Mouse (Mus musculus): Measurements from ENCODE around the gene Dlst. TPM values are rescaled to one million over a fixed set of nuclear protein-coding genes. Genes with fewer than 3 reads are reported as not detected.
A peak's percentile ranks its signal among the peaks of the same experiment; 100 is the strongest.

The Dlst gene
- 68.1 and 119 TPM in 2 replicates for polyA plus RNA-seq (2014; fragmentation: Nextera tagmentation; extraction: Ambion mirVana)

DNA sequence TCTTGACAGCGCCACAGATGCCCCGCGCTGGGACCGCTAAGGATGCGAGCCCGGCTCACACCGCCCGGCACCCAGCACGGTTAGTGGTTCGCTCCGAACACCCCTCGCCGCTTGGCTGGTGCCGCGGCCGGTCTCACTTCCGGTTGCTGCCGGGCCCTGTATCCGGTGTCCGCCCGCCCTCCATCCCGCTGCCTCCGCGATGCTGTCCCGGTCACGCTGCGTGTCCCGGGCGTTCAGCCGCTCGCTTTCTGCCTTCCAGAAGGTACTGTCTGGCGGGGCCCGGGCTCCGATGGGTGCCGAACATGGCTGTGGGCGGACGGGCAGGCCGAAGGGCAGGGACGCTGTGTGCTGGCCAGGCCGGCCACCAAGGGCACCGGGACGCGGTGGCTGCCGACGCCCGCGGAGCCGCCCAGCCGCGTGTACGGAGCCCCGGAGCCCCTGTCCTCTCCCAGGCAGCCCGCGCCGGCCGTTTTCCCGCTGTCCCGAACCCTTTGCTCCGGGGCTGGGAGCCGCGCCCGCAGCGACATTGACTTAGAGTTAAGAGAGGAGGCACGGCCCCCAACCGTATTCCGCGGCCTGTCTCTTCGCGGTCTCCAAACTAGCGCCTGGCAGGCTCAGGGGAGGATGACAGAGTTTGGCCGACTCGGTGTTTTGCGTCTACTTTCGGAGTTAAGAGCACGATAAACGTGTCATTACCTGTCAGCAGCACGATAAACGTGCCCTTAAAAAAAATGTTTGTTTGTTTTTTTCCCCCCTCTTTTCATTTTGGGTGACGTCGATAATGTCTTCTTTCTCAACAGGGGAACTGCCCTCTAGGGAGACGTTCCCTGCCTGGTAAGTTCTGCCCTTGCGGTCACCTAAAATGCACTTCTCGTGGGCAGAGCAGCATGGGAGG is at the start of gene Dlst, which contains the start of gene Prox2:
Dlst (plus strand) TSS at position 136 of the 895 bp plus-strand sequence.
Prox2 (minus strand) TSS at position 62 of the 895 bp plus-strand sequence.
- under 1% methylated on average over 83 of the region's 83 CpGs for WGBS
- Histone ChIP-seq H3K4me2 (replicated peaks; ENCODE audit: low read depth, low read length) (peak within 1 kb of the TSS; percentile 89), H3K36me3 (ENCODE audit: control insufficient read depth, insufficient read depth, low read length) (no peaks in the 10 kb centered on the region; the same call in 1 of the 2 replicates), H3K4me3 (ENCODE audit: low read length) (peak within 1 kb of the TSS; percentile 99), H3K9ac (ENCODE audit: low read depth, low read length) (peak within 1 kb of the TSS; percentile 97), H3K27ac (ENCODE audit: low read depth, low read length) (peak within 1 kb of the TSS; percentile 83), H3K4me1 (ENCODE audit: control insufficient read depth, insufficient read depth, low read length) (peaks cover 28% of the 10 kb centered on the region), H3K9me3 (ENCODE audit: control insufficient read depth, low read length) (no peaks in the 10 kb centered on the region), H3K27me3 (ENCODE audit: control insufficient read depth, insufficient read depth, low read length) (no peaks in the 10 kb centered on the region)
- ATAC-seq (ENCODE audit: low FRiP score, low TSS enrichment) = peak; percentile 95

DNA sequence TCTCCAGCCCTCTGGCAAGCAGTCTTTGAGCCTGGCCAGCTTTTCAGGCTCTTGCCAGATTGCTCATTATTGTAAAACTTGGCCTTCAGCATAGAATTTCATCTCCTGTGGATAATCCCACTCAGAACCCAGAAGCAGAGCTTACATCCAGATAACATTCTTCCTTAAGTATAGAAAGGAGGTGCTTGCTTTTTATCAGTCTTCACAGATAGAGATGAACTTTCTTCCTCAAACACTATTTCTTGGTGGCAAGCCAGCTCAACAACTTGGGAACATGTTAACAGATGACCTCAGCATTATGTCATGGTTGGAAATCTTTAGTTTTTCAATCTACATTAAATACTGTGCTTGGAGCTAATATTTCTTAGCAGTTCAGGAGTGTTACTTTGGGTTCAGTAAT is 39.6 kb upstream of the Dlst start:
- Histone ChIP-seq H3K36me3 (ENCODE audit: control insufficient read depth, insufficient read depth, low read length) (peaks cover 45% of the 10 kb centered on the region; the same call in 1 of the 2 replicates), H3K9ac (ENCODE audit: low read depth, low read length) (no peak overlapping the region), H3K4me3 (ENCODE audit: low read length) (no peak overlapping the region), H3K27me3 (ENCODE audit: control insufficient read depth, insufficient read depth, low read length) (no peaks in the 10 kb centered on the region), H3K27ac (ENCODE audit: low read depth, low read length) (no peak overlapping the region), H3K4me1 (ENCODE audit: control insufficient read depth, insufficient read depth, low read length) (no peaks in the 10 kb centered on the region), H3K9me3 (ENCODE audit: control insufficient read depth, low read length) (no peaks in the 10 kb centered on the region), H3K4me2 (replicated peaks; ENCODE audit: low read depth, low read length) (no peak overlapping the region)
- no peak for ATAC-seq (ENCODE audit: low FRiP score, low TSS enrichment)

DNA sequence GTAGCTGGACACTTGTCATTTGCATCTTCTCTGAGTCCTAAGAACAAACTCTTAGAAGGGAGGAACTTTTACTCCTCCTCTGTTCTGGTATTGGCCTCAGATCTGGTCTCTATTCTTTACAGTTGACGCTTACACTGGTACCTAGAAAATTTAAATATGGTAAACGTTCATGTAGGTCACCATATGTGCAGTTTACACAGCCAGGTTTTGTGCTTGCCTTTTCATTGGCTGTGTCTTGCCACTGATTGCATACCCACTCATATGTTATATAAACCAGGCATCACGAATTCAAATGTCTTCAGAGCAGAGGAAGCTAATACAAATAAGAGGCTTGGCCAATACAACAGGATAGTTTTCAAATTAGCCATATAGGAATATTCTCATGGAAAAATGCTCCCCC is 33.5 kb upstream of the Dlst start:
- ATAC-seq (ENCODE audit: low FRiP score, low TSS enrichment) = no peak
- no peak overlapping the region for H3K4me2 ChIP-seq (replicated peaks; ENCODE audit: low read depth, low read length)
- H3K4me3 ChIP-seq (ENCODE audit: low read length) = no peak overlapping the region
- H3K27ac ChIP-seq (ENCODE audit: low read depth, low read length) = no peak overlapping the region
- H3K36me3 ChIP-seq (ENCODE audit: control insufficient read depth, insufficient read depth, low read length) = peaks cover 14% of the 10 kb centered on the region; the same call in 1 of the 2 replicates
- no peak overlapping the region for H3K9ac ChIP-seq (ENCODE audit: low read depth, low read length)
- no peaks in the 10 kb centered on the region for H3K4me1 ChIP-seq (ENCODE audit: control insufficient read depth, insufficient read depth, low read length)
- H3K27me3 ChIP-seq (ENCODE audit: control insufficient read depth, insufficient read depth, low read length) = no peaks in the 10 kb centered on the region
- no peaks in the 10 kb centered on the region for H3K9me3 ChIP-seq (ENCODE audit: control insufficient read depth, low read length)
- 91% methylated on average over 3 of the region's 3 CpGs for WGBS

DNA sequence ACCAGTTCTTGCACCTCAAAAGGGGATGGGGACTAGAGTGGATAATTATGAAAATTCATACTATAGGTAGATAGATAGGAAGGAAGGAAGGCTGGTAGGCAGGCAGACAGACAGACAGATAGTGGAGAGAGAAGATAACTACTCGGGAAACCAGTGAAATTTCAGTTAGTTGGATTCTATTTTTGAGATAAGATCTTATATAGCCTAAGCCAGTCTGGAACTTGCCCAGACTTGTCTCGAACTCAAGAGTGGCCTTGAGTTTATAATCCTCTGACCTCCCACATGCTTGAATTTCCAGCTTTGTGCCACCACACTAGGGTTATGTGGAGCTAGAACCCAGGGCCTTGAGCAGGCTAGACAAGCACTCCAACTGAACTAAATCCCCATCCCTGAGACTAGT is 26.4 kb upstream of the Dlst start:
- H3K36me3 ChIP-seq (ENCODE audit: control insufficient read depth, insufficient read depth, low read length) = peaks cover 21% of the 10 kb centered on the region
- H3K27ac ChIP-seq (ENCODE audit: low read depth, low read length) = no peak overlapping the region
- ATAC-seq (ENCODE audit: low FRiP score, low TSS enrichment) = no peak
- no peaks in the 10 kb centered on the region for H3K4me1 ChIP-seq (ENCODE audit: control insufficient read depth, insufficient read depth, low read length)
- H3K4me3 ChIP-seq (ENCODE audit: low read length) = no peak overlapping the region
- 74% methylated on average over 2 of the region's 2 CpGs for WGBS
- no peak overlapping the region for H3K9ac ChIP-seq (ENCODE audit: low read depth, low read length)
- no peaks in the 10 kb centered on the region for H3K9me3 ChIP-seq (ENCODE audit: control insufficient read depth, low read length)
- no peaks in the 10 kb centered on the region for H3K27me3 ChIP-seq (ENCODE audit: control insufficient read depth, insufficient read depth, low read length)
- no peak overlapping the region for H3K4me2 ChIP-seq (replicated peaks; ENCODE audit: low read depth, low read length)

DNA sequence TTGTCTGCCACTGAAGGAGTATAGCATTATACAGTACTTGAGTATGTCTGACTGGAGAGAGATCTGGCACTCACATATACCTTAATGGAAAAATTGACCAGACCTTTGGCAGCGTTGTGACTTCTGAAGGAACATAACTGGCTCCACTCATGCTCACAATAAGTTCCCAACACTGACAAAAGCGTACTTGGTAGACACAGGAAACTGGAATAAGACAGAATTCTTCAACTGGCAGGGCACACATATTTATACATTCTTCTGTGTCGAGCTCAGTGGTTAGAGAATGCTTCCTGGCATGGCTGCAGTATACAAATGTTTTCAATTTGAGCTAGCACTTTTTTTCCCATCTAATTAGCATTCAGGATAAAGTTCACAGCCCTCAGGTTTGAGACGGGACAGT is 25.7 kb upstream of the Dlst start:
- Histone ChIP-seq H3K4me1 (ENCODE audit: control insufficient read depth, insufficient read depth, low read length) (no peaks in the 10 kb centered on the region), H3K9ac (ENCODE audit: low read depth, low read length) (no peak overlapping the region), H3K4me2 (replicated peaks; ENCODE audit: low read depth, low read length) (no peak overlapping the region), H3K9me3 (ENCODE audit: control insufficient read depth, low read length) (no peaks in the 10 kb centered on the region), H3K4me3 (ENCODE audit: low read length) (no peak overlapping the region), H3K27ac (ENCODE audit: low read depth, low read length) (no peak overlapping the region), H3K27me3 (ENCODE audit: control insufficient read depth, insufficient read depth, low read length) (no peaks in the 10 kb centered on the region), H3K36me3 (ENCODE audit: control insufficient read depth, insufficient read depth, low read length) (peaks cover 21% of the 10 kb centered on the region)
- WGBS = 89% methylated on average over 4 of the region's 4 CpGs
- ATAC-seq (ENCODE audit: low FRiP score, low TSS enrichment) = no peak

DNA sequence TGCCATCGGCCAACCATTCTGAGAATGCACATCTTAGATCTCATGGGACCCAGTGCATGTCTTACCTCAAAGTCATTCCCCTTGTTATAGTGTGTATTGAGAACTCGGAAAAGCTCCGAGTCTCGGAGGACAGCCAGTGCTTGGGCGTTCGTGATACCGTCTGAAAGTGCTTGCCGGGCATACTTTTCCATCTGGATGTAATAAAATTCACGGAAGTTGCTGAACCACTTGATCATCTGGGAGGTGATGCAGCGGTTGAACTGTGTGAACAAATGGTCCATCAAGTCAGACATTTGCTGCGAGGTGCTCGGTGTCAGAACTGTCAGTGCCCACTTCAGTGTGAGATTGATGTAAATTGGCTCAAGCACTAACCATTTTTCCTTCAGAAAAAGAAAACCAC is 22.8 kb upstream of the Dlst start:
- Histone ChIP-seq H3K9ac (ENCODE audit: low read depth, low read length) (no peak overlapping the region), H3K4me1 (ENCODE audit: control insufficient read depth, insufficient read depth, low read length) (no peaks in the 10 kb centered on the region), H3K4me2 (replicated peaks; ENCODE audit: low read depth, low read length) (no peak overlapping the region), H3K27ac (ENCODE audit: low read depth, low read length) (no peak overlapping the region), H3K36me3 (ENCODE audit: control insufficient read depth, insufficient read depth, low read length) (peaks cover 21% of the 10 kb centered on the region), H3K4me3 (ENCODE audit: low read length) (no peak overlapping the region), H3K9me3 (ENCODE audit: control insufficient read depth, low read length) (no peaks in the 10 kb centered on the region), H3K27me3 (ENCODE audit: control insufficient read depth, insufficient read depth, low read length) (no peaks in the 10 kb centered on the region)
- WGBS = 64% methylated on average over 12 of the region's 12 CpGs
- ATAC-seq (ENCODE audit: low FRiP score, low TSS enrichment) = no peak

DNA sequence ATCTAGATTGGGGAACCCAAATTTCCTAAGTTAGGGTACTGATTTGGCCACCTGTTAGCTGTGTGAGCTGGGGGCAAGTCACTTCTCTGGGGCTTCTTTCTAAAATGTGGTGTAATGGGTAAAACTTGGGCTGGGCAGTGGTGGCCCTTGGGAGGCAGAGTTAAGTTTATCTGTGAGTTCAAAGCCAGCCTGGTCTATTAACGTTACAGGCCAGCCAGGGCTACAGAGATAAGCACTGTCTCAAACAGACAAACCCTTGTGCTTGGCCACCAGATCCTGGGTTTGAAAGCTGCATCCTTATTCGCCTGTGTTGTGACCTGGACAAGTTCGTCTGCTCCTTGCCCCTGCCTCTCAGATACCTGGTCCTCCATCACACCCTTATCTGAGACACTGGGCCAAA is 19.4 kb upstream of the Dlst start:
- Histone ChIP-seq H3K27ac (ENCODE audit: low read depth, low read length) (no peak overlapping the region), H3K9me3 (ENCODE audit: control insufficient read depth, low read length) (no peaks in the 10 kb centered on the region), H3K27me3 (ENCODE audit: control insufficient read depth, insufficient read depth, low read length) (no peaks in the 10 kb centered on the region), H3K4me1 (ENCODE audit: control insufficient read depth, insufficient read depth, low read length) (0 out of 2 replicates have a peak, but pooled peaks cover 2% of the 10 kb centered on the region), H3K36me3 (ENCODE audit: control insufficient read depth, insufficient read depth, low read length) (peaks cover 21% of the 10 kb centered on the region), H3K4me3 (ENCODE audit: low read length) (no peak overlapping the region), H3K9ac (ENCODE audit: low read depth, low read length) (no peak overlapping the region), H3K4me2 (replicated peaks; ENCODE audit: low read depth, low read length) (no peak overlapping the region)
- ATAC-seq (ENCODE audit: low FRiP score, low TSS enrichment) = no peak
- 82% methylated on average over 3 of the region's 3 CpGs for WGBS

DNA sequence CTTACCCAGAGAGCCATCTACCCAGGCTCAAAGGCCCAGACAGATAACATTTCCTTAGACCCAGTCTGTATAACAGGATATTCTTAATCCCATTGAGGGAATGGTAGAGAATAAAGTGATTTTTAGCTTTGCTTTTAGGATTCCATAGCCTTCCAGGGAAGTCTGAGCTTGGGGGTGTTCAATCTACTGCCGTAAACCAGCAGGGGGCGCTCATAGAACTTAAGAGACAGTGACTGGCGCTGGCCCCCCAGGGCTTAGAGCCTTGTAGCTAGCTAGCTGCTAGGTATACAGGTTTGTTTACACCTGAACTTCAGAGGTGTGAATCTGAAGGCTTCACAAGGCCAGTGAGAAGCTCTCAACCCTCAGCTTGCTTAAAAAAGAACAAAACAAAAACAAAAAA is 18.4 kb upstream of the Dlst start:
- no peak overlapping the region for H3K9ac ChIP-seq (ENCODE audit: low read depth, low read length)
- H3K27me3 ChIP-seq (ENCODE audit: control insufficient read depth, insufficient read depth, low read length) = no peaks in the 10 kb centered on the region
- no peak overlapping the region for H3K4me2 ChIP-seq (replicated peaks; ENCODE audit: low read depth, low read length)
- ATAC-seq (ENCODE audit: low FRiP score, low TSS enrichment) = no peak
- 10% methylated on average over 3 of the region's 3 CpGs for WGBS
- no peak overlapping the region for H3K27ac ChIP-seq (ENCODE audit: low read depth, low read length)
- H3K4me3 ChIP-seq (ENCODE audit: low read length) = no peak overlapping the region
- no peaks in the 10 kb centered on the region for H3K9me3 ChIP-seq (ENCODE audit: control insufficient read depth, low read length)
- H3K4me1 ChIP-seq (ENCODE audit: control insufficient read depth, insufficient read depth, low read length) = 0 out of 2 replicates have a peak, but pooled peaks cover 2% of the 10 kb centered on the region
- H3K36me3 ChIP-seq (ENCODE audit: control insufficient read depth, insufficient read depth, low read length) = peaks cover 13% of the 10 kb centered on the region

DNA sequence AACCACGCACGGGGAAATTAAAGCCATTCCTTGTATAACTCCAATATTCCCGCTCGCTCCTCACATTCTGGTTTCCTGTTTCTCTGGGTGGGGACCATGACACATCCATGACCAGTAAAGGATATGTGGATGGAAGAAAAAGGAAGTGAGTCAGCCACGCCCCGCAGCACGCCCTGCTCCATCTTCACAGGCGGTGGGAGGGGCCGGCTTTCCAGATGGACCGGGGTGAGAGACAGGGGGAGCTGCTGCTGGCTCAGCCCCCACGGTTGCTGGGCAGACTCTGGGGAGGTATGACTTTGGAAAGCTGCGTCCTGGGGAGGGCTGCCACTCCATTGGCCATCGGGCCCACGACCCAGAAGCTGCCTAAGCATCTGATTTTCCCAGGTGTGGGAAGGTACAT is 16.6 kb upstream of the Dlst start:
- Histone ChIP-seq H3K4me2 (replicated peaks; ENCODE audit: low read depth, low read length) (no peak overlapping the region), H3K4me1 (ENCODE audit: control insufficient read depth, insufficient read depth, low read length) (0 out of 2 replicates have a peak, but pooled peaks cover 2% of the 10 kb centered on the region), H3K4me3 (ENCODE audit: low read length) (no peak overlapping the region), H3K27ac (ENCODE audit: low read depth, low read length) (no peak overlapping the region), H3K36me3 (ENCODE audit: control insufficient read depth, insufficient read depth, low read length) (no peaks in the 10 kb centered on the region), H3K9ac (ENCODE audit: low read depth, low read length) (no peak overlapping the region), H3K9me3 (ENCODE audit: control insufficient read depth, low read length) (no peaks in the 10 kb centered on the region), H3K27me3 (ENCODE audit: control insufficient read depth, insufficient read depth, low read length) (no peaks in the 10 kb centered on the region)
- 24% methylated on average over 14 of the region's 14 CpGs for WGBS
- peak; percentile 71; the same call in 1 of the 2 replicates for ATAC-seq (ENCODE audit: low FRiP score, low TSS enrichment)

Data from kidney, embryonic 14.5 days (tissue).